12 mouse cellular contexts compared by ENCODE assay signal in the genomic region with DNA sequence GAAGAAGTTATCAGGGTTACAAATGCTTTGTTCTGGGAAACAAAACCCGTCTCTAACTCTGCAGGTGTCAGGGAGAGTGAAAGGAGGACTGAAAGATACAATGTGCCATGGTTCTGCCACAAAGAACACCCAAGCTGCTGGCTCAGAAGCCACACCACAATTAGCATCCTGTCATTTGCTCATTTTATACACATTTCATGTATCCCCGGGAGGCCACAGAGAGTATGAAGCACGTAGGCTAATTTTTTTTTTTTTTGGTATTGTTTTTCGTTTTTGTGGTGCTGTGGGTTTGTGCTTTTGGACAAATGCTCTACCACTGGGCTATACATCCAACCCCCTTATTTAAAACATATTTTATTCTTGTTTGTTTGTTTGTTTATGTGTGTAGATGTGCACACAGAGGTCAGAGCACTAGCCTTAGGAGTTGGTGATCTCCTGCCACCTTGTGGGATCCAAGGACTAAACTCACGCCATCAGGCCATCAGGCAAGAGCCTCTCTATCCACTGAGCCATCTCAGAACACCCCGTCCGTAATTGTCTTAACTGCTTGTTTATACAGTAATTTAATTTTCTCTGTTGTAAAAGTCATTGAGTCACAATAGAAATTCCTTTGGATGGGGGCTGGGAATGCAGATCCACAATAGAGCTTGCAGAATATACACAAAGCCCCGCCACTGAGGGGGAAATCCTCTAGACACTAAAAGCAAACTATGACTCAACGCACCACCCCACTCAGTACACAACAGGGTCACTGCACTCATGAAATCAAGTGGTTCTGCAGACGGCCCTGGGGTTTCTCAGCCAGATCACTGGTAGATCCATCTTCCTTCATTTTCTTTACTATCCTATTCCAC. TPM values are rescaled to one million over a fixed set of nuclear protein-coding genes. Genes with fewer than 3 reads are reported as not detected.
DNase-seq lines count a peak whose midpoint lies in the region; ATAC-seq and TF ChIP-seq lines count a peak whose summit lies in the region.
"Had no signal": no experiment of that assay in that cellular context is flagged by ENCODE, and none has a peak within 500 bp of the region (broad histone marks: within the 10 kb centered on the region; RNA-seq: fewer than 3 reads in every experiment).

No protein-coding gene starts in this region.

- H3K4me1 ChIP-seq in liver, postnatal 0 days (ENCODE audit: insufficient read depth): peaks cover 11% of the 10 kb centered on the region
- peaks cover 64% of the 10 kb centered on the region for H3K4me1 ChIP-seq in bone marrow macrophage, adult 2 months (ENCODE audit: control insufficient read depth, insufficient read depth, low read length)

- H3K9ac ChIP-seq in liver, postnatal 0 days (replicated peaks): no peak overlapping the region
- H3K9ac ChIP-seq: liver, embryonic 13.5 days had no signal

- TF ChIP-seq CTCF in liver, postnatal 0 days (IDR thresholded peaks at IDR 0.05; ENCODE audit: low read depth): no peak
- peak; percentile 2 for TF ChIP-seq CTCF in C2C12 (IDR thresholded peaks at IDR 0.05; ENCODE audit: control insufficient read depth, insufficient read depth, insufficient read length)
- no peak for TF ChIP-seq CTCF in bone marrow macrophage, adult 2 months (IDR thresholded peaks at IDR 0.05; ENCODE audit: low read depth, low read length)

- no peak overlapping the region for H3K4me3 ChIP-seq in liver, postnatal 0 days (ENCODE audit: low read depth, low read length)
- H3K4me3 ChIP-seq in C2C12 (ENCODE audit: insufficient read depth, poor library complexity, severe bottlenecking) (no peak overlapping the region), myocyte (no peak overlapping the region)
- no peak overlapping the region for H3K4me3 ChIP-seq in bone marrow macrophage, adult 2 months (ENCODE audit: insufficient read depth, low read length)
- H3K4me3 ChIP-seq: liver, embryonic 13.5 days had no signal

- 62% methylated on average over 10 of the region's 10 CpGs for WGBS in liver, postnatal 0 days (ENCODE audit: insufficient replicate concordance)

- H3K27me3 ChIP-seq in liver, postnatal 0 days (ENCODE audit: insufficient read depth, low read length): no peaks in the 10 kb centered on the region
- no peaks in the 10 kb centered on the region for H3K27me3 ChIP-seq in C2C12 (ENCODE audit: control insufficient read depth, insufficient read depth, insufficient read length)
- no peaks in the 10 kb centered on the region for H3K27me3 ChIP-seq in myocyte (ENCODE audit: control insufficient read depth, insufficient read depth, insufficient read length)
- H3K27me3 ChIP-seq: liver, embryonic 13.5 days had no signal

- no peak for TF ChIP-seq EP300 in liver, postnatal 0 days (IDR thresholded peaks at IDR 0.05; ENCODE audit: low read depth)

- H3K79me3 ChIP-seq in C2C12 (ENCODE audit: low read depth): peaks cover 8% of the 10 kb centered on the region

- peaks cover 64% of the 10 kb centered on the region for H3K79me2 ChIP-seq in C2C12 (ENCODE audit: control insufficient read depth, insufficient read depth)
- no peaks in the 10 kb centered on the region for H3K79me2 ChIP-seq in myocyte (ENCODE audit: control insufficient read depth, insufficient read depth)

- H3K36me3 ChIP-seq in liver, postnatal 0 days (replicated peaks; ENCODE audit: insufficient read depth, low read length): no peaks in the 10 kb centered on the region
- peaks cover under 1% of the 10 kb centered on the region for H3K36me3 ChIP-seq in C2C12 (ENCODE audit: control insufficient read depth, insufficient read depth)
- H3K36me3 ChIP-seq in myocyte (ENCODE audit: control insufficient read depth, insufficient read depth): no peaks in the 10 kb centered on the region
- H3K36me3 ChIP-seq: liver, embryonic 13.5 days had no signal

- H3ac ChIP-seq in C2C12 (ENCODE audit: control insufficient read depth, insufficient read length, low read depth): no peak overlapping the region
- no peak overlapping the region for H3ac ChIP-seq in myocyte (ENCODE audit: control insufficient read depth, insufficient read length)

- no peak for DNase-seq in liver, postnatal 0 days
- no peak for DNase-seq in liver
- DNase-seq in embryo, embryonic 9.5 days (ENCODE audit: extremely low spot score): no peak
- DNase-seq in adrenal gland, adult (ENCODE audit: inconsistent age in 2 of 2, low spot score in 1 of 2): no peak
- DNase-seq in layer of hippocampus, adult 18-20 months (ENCODE audit: low spot score in 2 of 2): no peak
- DNase-seq: cerebellum, adult 2 months; embryo, embryonic 11 days had no signal

- H3K9me3 ChIP-seq in liver, postnatal 0 days (ENCODE audit: low read length): no peaks in the 10 kb centered on the region
- H3K9me3 ChIP-seq: liver, embryonic 13.5 days had no signal

- no peak for TF ChIP-seq POLR2A in bone marrow macrophage, adult 2 months (IDR thresholded peaks at IDR 0.05; ENCODE audit: borderline replicate concordance, low read depth, low read length)
- no peak for TF ChIP-seq POLR2A in myocyte (IDR thresholded peaks at IDR 0.05; ENCODE audit: insufficient read length, low read depth)

- no peak for ATAC-seq in liver, postnatal 0 days
- ATAC-seq: inflammation-experienced regulatory T-cells, adult 6 months had no signal

- H3K27ac ChIP-seq in liver, postnatal 0 days (ENCODE audit: low read depth): peak overlapping the region; percentile 44
- H3K27ac ChIP-seq in bone marrow macrophage, adult 2 months (ENCODE audit: insufficient read depth, low read depth, low read length): peak overlapping the region; percentile 99
- H3K27ac ChIP-seq: liver, embryonic 13.5 days had no signal

- H3K4me2 ChIP-seq in liver, postnatal 0 days (ENCODE audit: low read depth, low read length): no peak overlapping the region
- H3K4me2 ChIP-seq in myocyte (ENCODE audit: low read depth): peak overlapping the region; percentile 88
- H3K4me2 ChIP-seq: liver, embryonic 13.5 days had no signal

TF ChIP-seq in C2C12, 6 proteins besides CTCF, POLR2A, EP300 and RAD21:
- peak; percentile 78 for TF ChIP-seq FOSL1 (IDR thresholded peaks at IDR 0.05; ENCODE audit: insufficient read depth, low read length, poor library complexity, severe bottlenecking)
- peak; percentile 62 for TF ChIP-seq MAX (IDR thresholded peaks at IDR 0.05)
- no peak for TF ChIP-seq MYOD1 (IDR thresholded peaks at IDR 0.05; ENCODE audit: control insufficient read depth, insufficient read length, low read depth)
- peak; percentile 42 for TF ChIP-seq CEBPB (IDR thresholded peaks at IDR 0.05; ENCODE audit: low read depth)

TF ChIP-seq in myocyte, 11 proteins besides CTCF, POLR2A, EP300 and RAD21:
- TF ChIP-seq USF1 (IDR thresholded peaks at IDR 0.05; ENCODE audit: low read depth) (no peak), CEBPB (IDR thresholded peaks at IDR 0.05; ENCODE audit: insufficient read depth, poor library complexity, severe bottlenecking) (0 out of 2 replicates have a peak, but pooled peaks have one; percentile 13), MYOG (IDR thresholded peaks at IDR 0.05; ENCODE audit: control insufficient read depth in 1 of 3, insufficient read depth in 1 of 3, insufficient read length in 2 of 3, low read depth in 2 of 3) (no peak), TCF12 (IDR thresholded peaks at IDR 0.05; ENCODE audit: insufficient read depth, poor library complexity, severe bottlenecking) (no peak), REST (IDR thresholded peaks at IDR 0.05; ENCODE audit: insufficient read depth, insufficient read length) (no peak), E2F4 (IDR thresholded peaks at IDR 0.05; ENCODE audit: insufficient read depth) (no peak), TCF3 (IDR thresholded peaks at IDR 0.05; ENCODE audit: insufficient read length, low read depth) (no peak), MYOD1 (IDR thresholded peaks at IDR 0.05; ENCODE audit: control insufficient read depth in 1 of 3, insufficient read length in 2 of 3, low read depth in 2 of 3) (no peak)

RNA-seq across cellular contexts. Expression of a gene that starts 33.3 kb away (rescaled TPM):
- 3.4 and 3.6 TPM in 2 replicates for polyA plus RNA-seq in liver, postnatal 0 days (2015; fragmentation: Nextera tagmentation; extraction: Ambion mirVana)
- polyA plus RNA-seq in C2C12 (2012; fragmentation: generic; extraction: Trizol) (72.8 TPM), myocyte (2012; fragmentation: generic; extraction: Trizol) (81.3 TPM)
- polyA plus RNA-seq in bone marrow macrophage, adult 2 months (2012; ENCODE audit: insufficient read depth, insufficient read length, missing spikeins): 145 and 158 TPM in 2 replicates
- total RNA-seq in layer of hippocampus, adult 18-20 months (2021): 100 to 1,000 TPM; 490 to 505 TPM

Comparison
In these comparisons a context has a peak if more than half of its experiments do, and no peak if none do; other contexts are left out.
1. RNA of a gene that starts 33.3 kb away (polyA plus RNA-seq): 145 to 158 TPM in bone marrow macrophage, adult 2 months, 81.3 TPM in myocyte (single experiment) and 72.8 TPM in C2C12 (single experiment); 3.4 to 3.6 TPM in liver, postnatal 0 days; every median in the first group is over 10 times any median in the second.